Mouse (Mus musculus) small intestine, adult 2 months (tissue): ENCODE data around the gene Fnbp1l.

Source experiments
- CTCF ChIP-seq: fragments of 200-500 bp; IDR thresholded peaks from 2 replicates; pipeline ENCODE4 v1.5.1; 2012; ENCODE audit warnings: low read depth, mild to moderate bottlenecking, control low read depth, inconsistent platforms, low read length, moderate library complexity, mixed read lengths; ENCODE audit not compliant: insufficient replicate concordance, insufficient read length; ENCODE audit errors: extremely low read depth
- POLR2A ChIP-seq: fragments of 200-500 bp; IDR thresholded peaks from 2 replicates; pipeline ENCODE4 v1.6.1; 2012; ENCODE audit warnings: low read depth, mild to moderate bottlenecking, control low read depth, inconsistent platforms, low read length, moderate library complexity

DNA sequence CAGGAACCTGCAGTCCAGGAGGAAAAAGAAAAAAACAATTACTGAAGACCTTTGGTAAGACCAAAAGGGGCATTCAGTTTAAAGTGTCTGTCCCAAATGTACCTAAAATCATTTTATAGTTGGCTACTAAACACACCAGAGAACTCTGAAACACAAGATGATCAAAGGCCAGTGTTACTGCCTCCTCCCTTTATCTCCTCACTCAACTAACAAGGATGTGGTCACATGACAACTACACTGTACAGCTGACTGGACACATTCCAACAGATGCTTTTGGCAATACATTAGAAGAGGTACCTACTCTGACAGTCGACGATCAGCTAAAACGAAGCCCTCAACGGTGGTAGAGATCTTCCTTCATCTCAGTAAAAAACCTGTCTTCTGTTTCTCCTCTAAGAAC lies 78.6 kb downstream of the Fnbp1l start:
- TF ChIP-seq CTCF: no peak
- no peak for TF ChIP-seq POLR2A
